9 mouse cellular contexts compared by ENCODE assay signal in the genomic region with DNA sequence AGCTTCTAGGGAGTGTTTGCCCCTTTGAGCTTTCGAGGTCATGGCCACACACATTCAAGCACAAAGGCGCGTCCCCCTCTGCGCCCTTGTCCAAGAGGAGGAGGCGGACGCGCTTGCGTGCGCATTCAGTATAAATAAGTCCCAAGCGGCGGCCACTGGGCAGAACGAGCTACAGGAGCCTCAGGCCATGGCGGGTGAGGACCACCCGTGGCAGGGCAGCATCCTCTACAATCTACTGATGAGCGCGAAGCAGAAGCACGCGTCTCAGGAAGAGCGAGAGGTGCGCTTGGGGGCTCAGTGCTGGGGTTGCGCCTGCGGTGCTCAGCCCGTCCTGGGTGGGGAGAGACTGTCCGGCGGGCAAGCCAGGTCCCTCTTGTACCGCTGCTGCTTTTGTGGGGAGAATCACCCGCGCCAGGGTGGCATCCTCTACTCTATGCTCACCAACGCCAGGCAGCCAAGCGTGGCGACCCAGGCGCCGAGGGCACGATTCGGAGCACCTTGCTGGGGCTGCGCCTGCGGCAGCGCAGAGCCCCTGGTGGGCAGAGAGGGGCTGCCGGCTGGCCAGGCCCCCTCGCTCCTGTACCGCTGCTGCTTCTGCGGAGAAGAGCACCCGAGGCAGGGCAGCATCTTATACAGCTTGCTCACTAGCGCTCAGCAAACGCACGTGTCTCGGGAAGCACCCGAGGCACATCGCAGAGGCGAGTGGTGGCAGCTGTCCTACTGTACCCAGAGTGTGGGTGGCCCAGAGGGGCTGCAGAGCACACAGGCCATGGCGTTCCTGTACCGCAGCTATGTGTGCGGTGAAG. TPM values are rescaled to one million over a fixed set of nuclear protein-coding genes. Genes with fewer than 3 reads are reported as not detected.
DNase-seq lines count a peak whose midpoint lies in the region; ATAC-seq and TF ChIP-seq lines count a peak whose summit lies in the region.
"Had no signal": no experiment of that assay in that cellular context is flagged by ENCODE, and none has a peak within 500 bp of the region (broad histone marks: within the 10 kb centered on the region; RNA-seq: fewer than 3 reads in every experiment).

A gene (plus strand): TSS at position 151 of the 806 bp plus-strand sequence.

- H3K27me3 ChIP-seq in lung, embryonic 15.5 days, result peaks cover 22% of the 10 kb centered on the region
- H3K27me3 ChIP-seq in lung, postnatal 0 days (replicated peaks; ENCODE audit: insufficient read depth, low read length), result no peaks in the 10 kb centered on the region
- H3K27me3 ChIP-seq in embryonic facial prominence, embryonic 11.5 days (ENCODE audit: control insufficient read depth, insufficient read depth, low read length), result peaks cover 3% of the 10 kb centered on the region
- peaks cover 17% of the 10 kb centered on the region for H3K27me3 ChIP-seq in intestine, embryonic 16.5 days (replicated peaks; ENCODE audit: control insufficient read depth, insufficient read depth, low read length)

- no peaks in the 10 kb centered on the region for H3K36me3 ChIP-seq in lung, embryonic 15.5 days
- no peaks in the 10 kb centered on the region for H3K36me3 ChIP-seq in lung, postnatal 0 days (ENCODE audit: insufficient read depth, low read length)
- H3K36me3 ChIP-seq in embryonic facial prominence, embryonic 11.5 days (replicated peaks; ENCODE audit: control insufficient read depth, insufficient read depth, low read depth, low read length), result no peaks in the 10 kb centered on the region
- H3K36me3 ChIP-seq in intestine, embryonic 16.5 days (ENCODE audit: control insufficient read depth, insufficient read depth, low read length), result no peaks in the 10 kb centered on the region

- no peak within 1 kb of the TSS for H3K4me3 ChIP-seq in lung, embryonic 15.5 days
- H3K4me3 ChIP-seq in lung, postnatal 0 days (ENCODE audit: low read depth, low read length), result no peak within 1 kb of the TSS
- peak within 1 kb of the TSS; percentile 36 for H3K4me3 ChIP-seq in embryonic facial prominence, embryonic 11.5 days (ENCODE audit: low read depth, low read length)
- peak within 1 kb of the TSS; percentile 30 for H3K4me3 ChIP-seq in intestine, embryonic 16.5 days (ENCODE audit: low read length)
- H3K4me3 ChIP-seq: megakaryocyte, embryonic 14.5 days had no signal

- H3K9me3 ChIP-seq in lung, embryonic 15.5 days, result no peaks in the 10 kb centered on the region
- no peaks in the 10 kb centered on the region for H3K9me3 ChIP-seq in lung, postnatal 0 days (ENCODE audit: low read length)
- H3K9me3 ChIP-seq in embryonic facial prominence, embryonic 11.5 days (replicated peaks; ENCODE audit: control insufficient read depth, low read length), result no peaks in the 10 kb centered on the region
- H3K9me3 ChIP-seq in intestine, embryonic 16.5 days (ENCODE audit: control insufficient read depth, low read length), result no peaks in the 10 kb centered on the region

- TF ChIP-seq EP300 in lung, postnatal 0 days (IDR thresholded peaks at IDR 0.05), result no peak

- H3K27ac ChIP-seq in lung, embryonic 15.5 days, result no peak within 1 kb of the TSS
- H3K27ac ChIP-seq in lung, postnatal 0 days (ENCODE audit: low read length), result no peak within 1 kb of the TSS
- no peak within 1 kb of the TSS for H3K27ac ChIP-seq in embryonic facial prominence, embryonic 11.5 days (replicated peaks; ENCODE audit: low read depth, low read length)
- H3K27ac ChIP-seq in intestine, embryonic 16.5 days (ENCODE audit: low read length), result no peak within 1 kb of the TSS

- TF ChIP-seq CTCF in lung, postnatal 0 days (IDR thresholded peaks at IDR 0.05), result no peak

- WGBS in lung, embryonic 15.5 days, result 24% methylated on average over 53 of the region's 53 CpGs
- 18% methylated on average over 37 of the region's 53 CpGs for WGBS in lung, postnatal 0 days
- WGBS in embryonic facial prominence, embryonic 11.5 days, result 27% methylated on average over 47 of the region's 53 CpGs
- WGBS in intestine, embryonic 16.5 days, result 21% methylated on average over 48 of the region's 53 CpGs

- 0 out of 2 replicates have a peak, but pooled peaks have one; percentile 31 for ATAC-seq in lung, embryonic 15.5 days (ENCODE audit: borderline replicate concordance, extremely low read depth, low FRiP score, low TSS enrichment)
- no peak for ATAC-seq in lung, postnatal 0 days
- peak; percentile 81 for ATAC-seq in embryonic facial prominence, embryonic 11.5 days (replicated peaks; ENCODE audit: insufficient number of reproducible peaks, low FRiP score, low TSS enrichment, low read depth)
- no peak for ATAC-seq in intestine, embryonic 16.5 days

- no peak for DNase-seq in lung, postnatal 0 days (ENCODE audit: low spot score)
- DNase-seq in embryonic facial prominence, embryonic 11.5 days (ENCODE audit: low spot score), result peak; percentile 2
- peak; percentile 50 for DNase-seq in retina, postnatal 1 day
- DNase-seq in layer of hippocampus, adult 9-10 months (ENCODE audit: low spot score), result no peak
- no peak for DNase-seq in spleen, postnatal 14 days (ENCODE audit: low spot score in 2 of 2)
- DNase-seq in kidney, postnatal 14 days, result no peak

- no peak within 1 kb of the TSS for H3K9ac ChIP-seq in lung, embryonic 15.5 days
- H3K9ac ChIP-seq in lung, postnatal 0 days (replicated peaks; ENCODE audit: low read depth), result no peak within 1 kb of the TSS
- H3K9ac ChIP-seq in embryonic facial prominence, embryonic 11.5 days (replicated peaks; ENCODE audit: low read length), result no peak within 1 kb of the TSS
- H3K9ac ChIP-seq in intestine, embryonic 16.5 days (ENCODE audit: low read depth, low read length), result no peak within 1 kb of the TSS

- peak within 1 kb of the TSS; percentile 42 for H3K4me2 ChIP-seq in lung, embryonic 15.5 days
- H3K4me2 ChIP-seq in lung, postnatal 0 days (replicated peaks; ENCODE audit: low read depth, low read length), result no peak within 1 kb of the TSS
- H3K4me2 ChIP-seq in embryonic facial prominence, embryonic 11.5 days (ENCODE audit: low read depth, low read length), result peak within 1 kb of the TSS; percentile 66
- peak within 1 kb of the TSS; percentile 48 for H3K4me2 ChIP-seq in intestine, embryonic 16.5 days (ENCODE audit: low read depth, low read length)

- H3K4me1 ChIP-seq in lung, embryonic 15.5 days, result no peaks in the 10 kb centered on the region
- H3K4me1 ChIP-seq in lung, postnatal 0 days (ENCODE audit: insufficient read depth, low read depth, low read length), result no peaks in the 10 kb centered on the region
- no peaks in the 10 kb centered on the region for H3K4me1 ChIP-seq in embryonic facial prominence, embryonic 11.5 days (ENCODE audit: control insufficient read depth, insufficient read depth, low read length)
- no peaks in the 10 kb centered on the region for H3K4me1 ChIP-seq in intestine, embryonic 16.5 days (ENCODE audit: control insufficient read depth, insufficient read depth, low read length)
- H3K4me1 ChIP-seq: megakaryocyte, embryonic 14.5 days had no signal

RNA-seq across cellular contexts. Expression of the gene that starts here (rescaled TPM):
- polyA plus RNA-seq in lung, embryonic 15.5 days (2015; fragmentation: Nextera tagmentation; extraction: Ambion mirVana), result not detected in 2 replicates
- not detected in 2 replicates for polyA plus RNA-seq in lung, postnatal 0 days (2015; fragmentation: Nextera tagmentation; extraction: Ambion mirVana)
- polyA plus RNA-seq in embryonic facial prominence, embryonic 11.5 days (2014; fragmentation: Nextera tagmentation; extraction: Ambion mirVana), result 0.49 and 0.84 TPM in 2 replicates
- polyA plus RNA-seq in intestine, embryonic 16.5 days (2015; fragmentation: Nextera tagmentation; extraction: Ambion mirVana), result 0.26 TPM in 1 of 2 replicates, not detected in the other

Comparison
In these comparisons a context has a peak if more than half of its experiments do, and no peak if none do; other contexts are left out.
1. Peak in ATAC-seq and H3K4me2 ChIP-seq in lung, embryonic 15.5 days; RNA of the gene not detected or under 1 TPM.
2. Peak in DNase-seq, ATAC-seq, H3K4me3 ChIP-seq and H3K4me2 ChIP-seq in embryonic facial prominence, embryonic 11.5 days; RNA of the gene not detected or under 1 TPM.